Mouse (Mus musculus) olfactory bulb, adult 2 months (tissue): ENCODE measurements at regions not wholly inside any gene's neighbourhood (a gene's known extent, or its start where the extent isn't known, plus 50 kb on each side); places are given as distances from the start of the nearest gene placed in this dataset.

Experiments
- CTCF ChIP-seq: fragments of 200-500 bp; IDR thresholded peaks from 2 replicates; pipeline ENCODE4 v1.5.1; 2012; ENCODE audit warnings: low read depth, mild to moderate bottlenecking, low read length, moderate library complexity; ENCODE audit not compliant: insufficient read depth
- POLR2A ChIP-seq: fragments of 200-500 bp; IDR thresholded peaks from 2 replicates; pipeline ENCODE4 v1.6.1; 2012; ENCODE audit warnings: mild to moderate bottlenecking, low read depth, low read length, moderate library complexity; ENCODE audit not compliant: insufficient read depth

DNA sequence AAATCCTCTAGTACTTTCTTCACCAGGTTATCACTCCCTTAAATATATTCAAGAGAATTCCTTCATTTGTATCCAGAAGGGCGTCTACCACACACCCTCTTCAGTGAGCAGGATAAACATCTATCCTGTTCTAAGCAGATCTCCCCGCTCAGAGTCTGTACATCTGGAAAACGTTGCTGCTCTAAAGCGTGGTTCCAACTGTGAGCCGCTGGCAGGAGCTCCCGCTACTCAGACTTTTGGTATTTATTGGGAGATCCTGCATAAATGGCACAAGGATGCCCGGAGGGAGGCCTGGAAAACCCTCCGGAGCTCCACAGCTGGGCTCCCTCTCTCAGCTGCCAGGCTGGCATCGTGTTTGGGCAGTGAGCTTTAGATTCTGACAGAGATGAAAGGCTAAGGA lies 54.3 kb upstream of the Sestd1 start:
- no peak for TF ChIP-seq CTCF
- TF ChIP-seq POLR2A: no peak
